Mouse (Mus musculus) adrenal gland, postnatal 14 days (tissue): ENCODE measurements around the gene Olfr172. TPM values are rescaled to one million over a fixed set of nuclear protein-coding genes. Genes with fewer than 3 reads are reported as not detected.

ENCODE experiments used
- DNase-seq: peaks from one replicate; pipeline ENCODE4 v3.0.0; 2021; ENCODE audit warnings: mixed read lengths
- long read RNA-seq, 2 experiments: library from polyadenylated mRNA; stranded (forward); transcript quantifications; one replicate each; pipeline ENCODE4 v2.0.0; 2021
- microRNA-seq, 2 experiments: library from miRNA; unstranded; fragments of <30 nt; microRNA quantifications; one replicate each; pipeline ENCODE4 v1.2.0; 2021
- total RNA-seq: library from RNA; stranded (reverse); gene quantifications from 2 replicates; pipeline ENCODE4 v1.2.3, GENCODE M21; 2021

The Olfr172 gene
- total RNA-seq = not detected in 2 replicates
- long read RNA-seq, experiment 1 = 0 reads
- long read RNA-seq, experiment 2 = 0 reads

DNA sequence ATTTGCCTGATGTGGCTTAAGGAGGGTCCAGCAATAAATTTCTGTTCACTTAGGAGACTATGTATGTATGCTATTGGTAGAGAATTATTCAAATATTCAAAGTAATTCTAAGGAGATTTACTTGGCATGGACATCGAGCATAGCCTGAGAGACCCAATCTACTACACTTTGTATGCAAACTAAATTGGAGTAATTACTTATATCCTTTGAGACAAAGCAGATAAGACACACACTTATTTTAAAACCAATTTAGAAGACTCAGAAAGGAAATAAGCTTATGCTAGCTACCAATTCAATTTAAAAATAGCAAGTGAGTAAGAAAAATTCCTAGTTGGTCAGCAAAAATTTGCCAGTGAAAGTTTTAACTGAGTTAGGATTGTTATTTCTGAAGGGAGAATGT is at the start of gene Olfr172:
Gene Olfr172, minus strand, starts transcription at position 101 of the 400 bp plus-strand sequence.
- DNase-seq = no peak

DNA sequence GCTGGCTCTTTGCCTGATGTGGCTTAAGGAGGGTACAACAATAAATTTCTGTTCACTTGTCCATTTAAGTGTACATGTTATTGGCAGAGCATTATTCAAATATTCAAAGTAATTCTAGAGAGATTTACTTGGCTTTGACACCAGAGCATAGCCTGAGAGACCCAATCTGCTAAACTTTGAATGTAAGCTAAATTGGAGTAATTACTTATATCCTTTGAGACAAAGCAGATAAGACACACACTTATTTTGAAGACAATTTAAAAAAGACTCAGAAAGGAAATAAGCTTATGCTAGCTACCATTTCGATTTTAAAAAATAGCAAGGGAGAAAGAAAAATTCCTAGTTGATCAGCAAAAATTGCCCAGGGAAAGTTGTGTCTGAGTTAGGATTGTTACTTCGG is 37.2 kb upstream of the Olfr172 start, which contains the start of gene Olfr173:
Gene Olfr173, minus strand, starts transcription at position 101 of the 400 bp plus-strand sequence.
- DNase-seq = no peak

DNA sequence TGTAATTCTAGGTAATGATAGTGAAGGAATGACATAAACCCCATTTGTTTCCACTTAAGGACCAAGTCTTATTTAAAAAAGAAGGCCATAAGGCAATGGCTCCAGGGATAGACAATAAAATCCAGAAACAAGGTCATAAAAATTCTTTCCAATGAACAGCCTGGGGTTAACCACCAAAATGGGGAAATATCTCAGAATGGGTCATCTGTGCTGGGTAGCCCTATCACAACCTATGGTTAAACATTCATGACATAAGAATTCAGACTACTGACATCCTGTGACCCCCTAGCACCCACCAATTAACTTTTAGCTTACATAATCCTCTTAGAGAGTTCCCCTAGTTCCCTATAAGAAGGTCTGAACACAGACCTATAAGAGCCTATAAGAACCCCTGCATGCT is 6.8 kb downstream of the Olfr172 start:
- no peak for DNase-seq

DNA sequence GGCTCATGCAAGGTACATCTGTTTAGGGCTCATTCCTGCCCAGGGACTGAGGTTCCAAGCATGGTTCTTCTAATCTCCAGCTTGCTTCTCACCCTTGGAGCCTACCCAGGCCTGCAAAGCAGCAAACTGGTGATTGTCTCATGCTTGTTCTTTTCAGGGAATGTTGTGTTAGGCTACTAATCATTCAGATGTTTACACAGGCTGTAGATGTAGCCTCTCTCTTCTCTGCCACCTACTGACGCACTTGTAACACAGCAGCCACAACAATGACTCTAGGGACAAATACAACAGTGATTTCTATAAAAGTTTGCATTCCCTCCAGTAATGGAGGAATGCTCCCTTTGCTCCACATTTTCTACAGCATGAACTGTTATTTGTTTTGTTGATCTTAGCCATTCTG is 11.7 kb downstream of the Olfr172 start:
- no peak for DNase-seq

DNA sequence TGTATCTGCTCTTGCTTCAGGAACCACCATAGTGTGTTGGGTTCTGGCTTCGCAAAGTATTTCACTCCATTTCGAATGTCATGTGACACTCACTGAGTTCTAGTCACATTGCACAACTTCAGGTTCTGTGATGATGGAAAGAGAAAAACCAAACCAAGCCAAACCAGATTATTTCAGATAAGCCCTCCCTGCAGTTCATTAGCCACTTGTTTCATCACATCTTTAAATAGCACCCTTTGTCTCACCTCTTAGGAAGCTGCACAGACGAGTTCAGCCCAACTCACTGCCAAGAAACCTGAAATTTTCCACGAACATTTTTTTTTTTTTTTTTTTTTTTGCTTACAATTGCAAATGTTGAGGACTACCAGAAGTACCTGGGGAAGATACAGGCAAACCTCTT is 16.3 kb downstream of the Olfr172 start:
- DNase-seq = no peak

DNA sequence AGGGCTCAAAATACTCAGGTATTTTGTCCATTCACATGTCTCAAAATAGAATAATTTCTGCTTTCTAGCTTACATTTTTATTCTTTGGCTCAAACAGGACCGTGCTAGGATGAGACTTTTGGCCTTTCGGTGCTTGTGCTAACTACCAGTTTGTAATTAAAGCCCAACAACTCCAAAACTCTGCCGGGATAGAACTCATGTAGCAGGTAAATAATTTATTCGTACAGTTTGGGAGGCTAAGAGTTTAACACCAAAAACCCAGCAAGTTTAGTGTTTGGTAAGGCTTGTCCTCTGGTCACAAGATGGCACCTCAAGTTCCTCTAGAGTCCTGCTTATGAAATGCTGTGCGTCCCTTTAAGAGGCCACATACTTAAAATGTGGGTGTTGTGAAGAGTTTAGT is 22.2 kb downstream of the Olfr172 start:
- no peak for DNase-seq

DNA sequence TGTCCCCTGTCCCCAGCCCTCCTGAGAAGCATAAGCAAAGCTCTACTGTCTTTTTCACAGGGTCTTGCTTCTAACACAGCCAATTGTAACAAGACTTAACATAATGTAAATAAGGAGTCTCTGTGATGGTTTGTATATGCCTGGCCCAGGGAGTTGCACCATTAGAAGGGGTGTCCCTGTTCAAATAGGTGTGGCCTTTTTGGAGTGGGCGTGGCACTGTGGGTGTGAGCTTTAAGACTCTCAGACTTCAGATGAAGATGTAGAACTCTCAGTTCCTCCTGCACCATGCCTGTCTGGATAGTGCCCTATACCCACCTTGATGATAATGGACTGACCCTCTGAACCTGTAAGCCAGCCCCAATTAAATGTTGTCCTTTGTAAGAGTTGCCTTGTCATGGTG is 24.2 kb downstream of the Olfr172 start:
- DNase-seq = no peak

DNA sequence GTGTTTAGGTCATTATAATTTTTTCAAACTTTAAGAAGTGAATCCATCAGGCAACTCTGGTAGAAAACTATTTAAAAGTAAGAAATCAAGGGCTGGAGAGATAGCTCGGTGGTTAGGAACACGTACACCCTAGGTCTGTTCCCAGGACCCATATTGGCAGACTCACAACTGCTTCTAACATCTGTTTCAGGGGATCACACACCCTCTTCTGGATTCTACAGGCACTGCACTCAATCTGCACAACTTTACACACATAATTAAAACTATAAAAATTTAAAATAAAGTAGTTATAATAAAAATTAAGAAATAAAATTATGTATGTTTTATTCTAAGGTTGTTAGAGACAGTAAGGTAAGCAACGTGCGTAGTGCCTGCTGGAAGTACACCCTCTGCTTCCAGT is 24.8 kb downstream of the Olfr172 start:
- no peak for DNase-seq

DNA sequence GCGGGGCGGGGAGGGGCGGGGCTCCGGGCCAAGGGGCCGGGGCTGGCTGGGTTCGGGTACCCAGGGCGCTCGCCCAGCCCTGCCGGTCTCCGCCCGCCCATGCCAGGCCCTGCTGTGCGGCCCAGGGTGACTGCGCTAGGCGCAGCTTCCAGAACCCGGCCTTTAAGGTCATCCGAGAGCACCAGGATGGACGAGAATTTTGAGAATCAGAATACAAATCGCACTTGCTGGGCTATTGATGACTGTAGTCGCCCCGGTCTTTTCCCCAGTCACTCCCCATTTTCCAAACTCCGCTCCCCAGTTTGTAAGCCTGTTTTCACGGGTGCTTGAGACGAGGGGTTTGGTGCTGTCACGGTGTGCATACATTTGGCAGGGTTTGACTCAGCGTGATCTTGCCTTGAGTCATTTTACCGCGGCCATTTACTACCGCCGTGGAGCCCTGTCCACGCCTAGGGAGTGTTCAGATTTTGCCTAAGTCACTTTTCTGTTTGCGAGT is 34.8 kb downstream of the Olfr172 start:
- no peak for DNase-seq

DNA sequence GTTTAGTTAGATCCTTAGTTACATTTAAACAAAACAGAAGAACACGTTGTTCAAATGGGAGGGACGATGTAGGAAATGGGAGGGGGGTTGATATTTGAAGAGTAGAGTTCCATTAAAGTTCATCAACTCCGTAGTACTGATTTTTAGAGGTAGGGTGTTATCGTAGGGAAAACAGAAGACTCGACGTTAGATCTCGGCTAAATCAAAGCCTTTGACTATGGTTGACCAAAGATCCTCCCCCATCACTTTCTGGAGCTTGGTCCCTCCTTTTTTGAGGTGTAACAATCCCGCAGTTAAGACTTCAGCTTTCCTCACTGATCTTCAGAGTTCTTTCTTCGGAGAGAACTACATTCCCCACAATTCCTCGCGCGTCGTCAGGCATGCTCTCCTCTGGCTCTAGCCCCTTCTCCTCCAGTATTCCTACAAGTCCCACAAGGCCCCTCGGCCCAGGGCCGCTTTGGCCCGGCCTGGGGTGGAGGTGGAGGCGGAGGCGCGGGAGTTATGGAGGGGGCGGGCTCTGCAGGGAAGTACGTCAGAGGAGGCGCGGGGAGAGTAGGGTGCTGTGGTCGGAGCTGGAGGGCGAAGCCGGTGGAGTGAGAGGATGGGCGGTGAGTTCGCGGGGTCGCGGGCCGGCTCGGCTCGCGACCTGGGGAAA is 35.4 kb downstream of the Olfr172 start, which contains the start of gene Cldnd1:
Gene Cldnd1, plus strand, starts transcription at position 434 of the 655 bp plus-strand sequence.
- peak; percentile 99 for DNase-seq

DNA sequence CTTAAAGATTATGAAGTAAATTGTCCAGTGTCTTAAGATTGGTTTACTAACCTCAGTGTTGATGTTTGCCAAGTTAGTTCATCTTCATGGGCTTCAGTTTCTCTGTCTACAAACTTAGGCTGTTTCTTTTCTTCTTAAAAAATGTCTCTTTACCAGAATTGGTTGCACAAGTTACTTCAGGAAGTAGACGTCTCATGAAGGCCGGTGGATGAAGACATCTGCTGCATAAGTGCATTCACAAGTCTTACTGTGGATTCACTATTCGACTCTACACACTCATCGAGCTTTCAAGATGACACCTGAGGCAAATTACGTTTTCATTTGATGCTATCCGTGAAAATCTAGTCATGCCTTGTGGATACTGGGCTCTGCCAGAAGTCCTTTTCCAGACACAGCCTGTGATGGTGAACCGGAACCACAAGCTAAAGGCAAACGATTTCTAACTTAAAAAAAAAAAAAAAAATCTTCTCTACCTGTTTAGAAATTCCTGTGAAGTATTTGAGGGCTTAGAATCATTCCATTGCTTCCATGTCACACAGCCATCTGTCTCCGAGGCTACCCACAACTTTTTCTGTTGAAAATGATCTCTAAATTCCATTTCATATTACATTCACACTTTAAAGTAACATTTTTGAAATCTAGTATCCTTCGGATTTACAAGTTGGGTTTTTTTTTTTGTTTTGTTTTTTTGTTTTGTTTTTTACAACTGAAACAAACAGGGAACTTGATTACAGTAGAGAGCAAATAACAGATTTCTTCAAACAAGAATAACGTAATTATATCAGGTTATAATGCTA is 36.1 kb downstream of the Olfr172 start:
- DNase-seq = no peak

DNA sequence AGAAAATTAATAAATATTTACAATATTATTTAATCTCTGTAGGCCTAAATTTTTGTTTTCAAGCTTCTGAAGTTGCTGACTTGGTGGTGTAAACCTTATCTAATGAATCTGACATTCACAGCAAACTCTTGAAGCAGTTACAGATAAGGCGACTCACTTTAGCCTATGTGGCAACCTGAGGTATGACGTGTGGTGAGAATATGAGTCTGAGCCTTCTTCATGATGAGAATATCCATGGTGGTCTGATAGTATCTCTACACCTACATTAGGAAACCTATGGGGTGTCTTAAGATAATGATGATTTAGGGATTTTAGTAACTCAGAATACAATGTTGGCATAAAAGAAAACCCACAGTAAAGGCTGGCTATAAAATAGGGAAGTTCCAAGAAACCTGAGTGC is 40.7 kb downstream of the Olfr172 start:
- DNase-seq = no peak

DNA sequence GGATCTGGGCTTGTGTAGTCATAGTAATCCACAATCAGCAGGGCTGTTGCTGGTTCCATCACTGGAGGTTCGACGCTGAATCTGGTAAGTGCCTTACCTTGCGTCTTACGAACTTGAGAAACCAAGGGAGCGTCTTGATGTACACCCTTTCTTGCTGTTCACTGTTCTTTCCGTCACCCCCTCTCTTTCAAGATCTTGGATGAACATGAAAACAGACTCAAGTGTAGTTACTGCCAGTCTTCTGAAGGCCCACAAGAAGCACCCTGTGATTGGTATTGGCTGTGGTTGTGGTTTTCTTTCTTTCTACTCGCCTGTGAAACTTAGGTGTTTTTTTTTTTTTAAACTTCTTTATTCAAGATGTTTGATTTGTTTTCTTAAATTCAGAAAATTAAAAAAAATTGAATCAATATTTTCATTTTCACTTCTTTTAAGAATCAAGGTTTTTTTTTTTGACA is 44.3 kb downstream of the Olfr172 start, which contains the start of gene Gpr15:
Gene Gpr15, minus strand, starts transcription at position 405 of the 455 bp plus-strand sequence.
- no peak for DNase-seq

DNA sequence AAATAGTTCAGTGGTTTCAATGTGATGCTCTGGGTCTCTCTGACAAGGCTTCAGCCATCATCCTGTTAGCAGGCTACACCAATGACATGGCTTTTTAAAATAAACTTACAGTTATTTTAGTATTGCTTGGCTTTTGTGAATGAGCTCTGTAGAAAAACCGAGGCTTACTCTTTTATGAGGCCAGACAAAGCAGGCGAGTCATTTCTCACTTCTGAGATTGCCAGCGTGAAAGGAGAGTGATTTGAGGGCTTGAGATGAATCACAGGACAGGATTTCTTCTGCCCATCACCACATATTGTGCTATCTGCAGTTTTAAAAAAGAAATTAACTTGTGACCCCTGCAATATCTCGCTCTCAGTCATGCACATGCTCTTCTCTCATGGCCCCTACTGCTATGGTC is 48.0 kb downstream of the Olfr172 start:
- no peak for DNase-seq

DNA sequence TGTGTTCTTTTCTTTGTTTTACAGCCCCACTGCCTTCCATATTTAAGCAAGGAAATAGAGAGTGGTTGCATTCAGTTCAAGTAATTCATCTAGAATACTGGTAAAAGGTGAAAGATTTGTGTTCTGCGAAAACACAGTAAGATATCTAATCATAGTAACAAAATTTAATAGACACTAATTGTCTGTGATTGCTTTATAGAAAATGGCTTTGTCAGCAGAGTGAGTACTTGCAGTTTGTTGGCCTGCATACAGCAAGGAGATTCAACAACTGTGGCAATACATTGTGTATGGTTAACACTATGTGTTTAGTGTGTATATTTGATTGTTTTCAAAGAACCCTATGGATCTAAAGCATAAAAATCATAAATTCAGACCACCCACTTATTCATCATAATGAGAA is 49.8 kb downstream of the Olfr172 start:
- no peak for DNase-seq

DNA sequence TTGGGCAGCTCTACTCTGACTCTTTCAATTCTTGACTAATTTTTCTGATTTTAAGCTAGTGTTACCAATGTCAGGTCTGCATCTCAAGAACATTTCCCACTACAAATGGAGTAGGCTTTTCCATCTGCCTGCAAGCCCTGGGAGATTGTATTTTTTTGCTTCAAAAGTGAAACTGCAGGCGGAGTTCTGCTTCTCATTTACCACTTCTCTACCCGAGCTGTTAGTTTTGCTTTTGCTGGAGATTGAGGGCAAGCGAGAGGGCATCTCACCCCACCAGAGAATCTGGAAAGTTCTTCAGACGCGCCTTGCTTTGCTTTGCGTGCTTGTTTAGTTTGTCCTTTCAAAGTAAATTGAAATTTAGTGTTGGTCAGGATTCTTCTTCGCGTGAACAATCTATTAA is 50.8 kb downstream of the Olfr172 start:
- no peak for DNase-seq

Small RNA genes lying within 50 kb of the gene (microRNA-seq; reads per million reads assigned to microRNA genes)
- gene Gm27564 = 0 reads per million in 2 experiments

Other genes starting within 250 kb of the Olfr172 start
- 21.9 and 35.0 TPM in 2 replicates for gene St3gal6, start 238.9 kb downstream of the Olfr172 start, total RNA-seq
- not detected in 2 replicates for gene Gm813, start 146.2 kb downstream of the Olfr172 start, total RNA-seq
- not detected in 2 replicates for gene E330017A01Rik, start 124.4 kb downstream of the Olfr172 start, total RNA-seq
- gene Cpox, start 92.9 kb downstream of the Olfr172 start, total RNA-seq = 20.5 and 27.8 TPM in 2 replicates
- not detected in 2 replicates for gene Gpr15, start 44.1 kb downstream of the Olfr172 start, total RNA-seq
- 68.9 and 82.2 TPM in 2 replicates for gene Cldnd1, start 35.3 kb downstream of the Olfr172 start, total RNA-seq
- not detected in 2 replicates for gene Olfr173, start 37.1 kb upstream of the Olfr172 start, total RNA-seq
- not detected in 2 replicates for gene Olfr175-ps1, start 63.6 kb upstream of the Olfr172 start, total RNA-seq
- not detected in 2 replicates for gene Olfr177, start 111.6 kb upstream of the Olfr172 start, total RNA-seq
- not detected in 2 replicates for gene Olfr178, start 128.9 kb upstream of the Olfr172 start, total RNA-seq
- gene Olfr181, start 165.6 kb upstream of the Olfr172 start, total RNA-seq = not detected in 2 replicates
- not detected in 2 replicates for gene Olfr180, start 166.2 kb upstream of the Olfr172 start, total RNA-seq
- not detected in 2 replicates for gene Olfr183, start 232.2 kb upstream of the Olfr172 start, total RNA-seq